ENCODE assay signal across 15 mouse cellular contexts in genomic region chr19:3654940-3655339, GRCm38 (mm10). TPM values are rescaled to one million over a fixed set of nuclear protein-coding genes. Genes with fewer than 3 reads are reported as not detected.
DNase-seq lines count a peak whose midpoint lies in the region; ATAC-seq and TF ChIP-seq lines count a peak whose summit lies in the region.
"Had no signal": no experiment of that assay in that cellular context is flagged by ENCODE, and none has a peak within 500 bp of the region (broad histone marks: within the 10 kb centered on the region; RNA-seq: fewer than 3 reads in every experiment).

No protein-coding gene starts in this region.

- no peak overlapping the region for H3K4me2 ChIP-seq in heart, embryonic 14.5 days (ENCODE audit: low read length)
- H3K4me2 ChIP-seq in liver, postnatal 0 days (ENCODE audit: low read depth, low read length): no peak overlapping the region
- no peak overlapping the region for H3K4me2 ChIP-seq in liver, embryonic 11.5 days
- H3K4me2 ChIP-seq: liver, embryonic 15.5 days; stomach, embryonic 15.5 days had no signal

- H3K27me3 ChIP-seq in heart, embryonic 14.5 days (ENCODE audit: control insufficient read depth, insufficient read depth, low read length): no peaks in the 10 kb centered on the region
- no peaks in the 10 kb centered on the region for H3K27me3 ChIP-seq in liver, postnatal 0 days (ENCODE audit: insufficient read depth, low read length)
- H3K27me3 ChIP-seq in liver, embryonic 11.5 days (replicated peaks; ENCODE audit: control insufficient read depth, insufficient read depth, low read length): no peaks in the 10 kb centered on the region
- H3K27me3 ChIP-seq: liver, embryonic 15.5 days; stomach, embryonic 15.5 days had no signal

- DNase-seq in heart, adult 18-20 months: no peak
- DNase-seq in liver, postnatal 0 days: no peak
- no peak for DNase-seq in liver, embryonic 11.5 days (ENCODE audit: low spot score)
- peak; percentile 58 for DNase-seq in thymus, postnatal 25 days
- DNase-seq in embryo, embryonic 9.5 days (ENCODE audit: extremely low spot score): no peak
- DNase-seq: cerebellum, postnatal 14 days; heart, postnatal 14 days; kidney, adult 9 months; midbrain, embryonic 14.5 days had no signal

- H3K9me3 ChIP-seq in heart, embryonic 14.5 days (ENCODE audit: control insufficient read depth, low read length): 0 out of 2 replicates have a peak, but pooled peaks cover 3% of the 10 kb centered on the region
- H3K9me3 ChIP-seq in liver, postnatal 0 days (ENCODE audit: low read length): no peaks in the 10 kb centered on the region; the same call in 1 of the 2 replicates
- H3K9me3 ChIP-seq in liver, embryonic 11.5 days (ENCODE audit: control insufficient read depth, low read length): peaks cover 5% of the 10 kb centered on the region; the same call in 1 of the 2 replicates
- H3K9me3 ChIP-seq: liver, embryonic 15.5 days; stomach, embryonic 15.5 days had no signal

- H3K4me1 ChIP-seq in heart, embryonic 14.5 days (ENCODE audit: control insufficient read depth in 2 of 2, insufficient read depth in 2 of 2, low read length in 2 of 2): peaks cover 2 to 10% of the 10 kb centered on the region in 2 experiments
- 0 out of 2 replicates have a peak, but pooled peaks cover 13% of the 10 kb centered on the region for H3K4me1 ChIP-seq in liver, postnatal 0 days (ENCODE audit: insufficient read depth)
- H3K4me1 ChIP-seq in liver, embryonic 11.5 days (replicated peaks; ENCODE audit: control insufficient read depth, insufficient read depth, low read length): peaks cover 12% of the 10 kb centered on the region; the same call in 1 of the 2 replicates

- peak; percentile 56 for TF ChIP-seq CTCF in liver, postnatal 0 days (IDR thresholded peaks at IDR 0.05; ENCODE audit: low read depth)

- peaks cover 46% of the 10 kb centered on the region for H3K36me3 ChIP-seq in heart, embryonic 14.5 days (ENCODE audit: control insufficient read depth, insufficient read depth, low read length)
- H3K36me3 ChIP-seq in liver, postnatal 0 days (replicated peaks; ENCODE audit: insufficient read depth, low read length): peaks cover 33% of the 10 kb centered on the region
- peaks cover 30% of the 10 kb centered on the region for H3K36me3 ChIP-seq in liver, embryonic 11.5 days (ENCODE audit: control insufficient read depth, insufficient read depth, low read length)

- peak overlapping the region; percentile 32 to 56; a peak in 1 of 4 replicates for H3K27ac ChIP-seq in heart, embryonic 14.5 days (replicated peaks in 1 of 2; ENCODE audit: control insufficient read depth in 1 of 2, insufficient read depth in 1 of 2, low read depth in 2 of 2, low read length in 2 of 2)
- H3K27ac ChIP-seq in liver, postnatal 0 days (ENCODE audit: low read depth): peak overlapping the region; percentile 11; the same call in 1 of the 2 replicates
- H3K27ac ChIP-seq in liver, embryonic 11.5 days (ENCODE audit: low read depth, low read length): no peak overlapping the region
- H3K27ac ChIP-seq: liver, embryonic 15.5 days; stomach, embryonic 15.5 days had no signal

- no peak for ATAC-seq in heart, embryonic 14.5 days (ENCODE audit: insufficient number of reproducible peaks, insufficient read depth, low FRiP score, low read depth)
- ATAC-seq in liver, postnatal 0 days: no peak
- no peak; the same call in 1 of the 2 replicates for ATAC-seq in liver, embryonic 11.5 days (replicated peaks; ENCODE audit: low FRiP score)
- peak; percentile 84 for ATAC-seq in common myeloid progenitor, adult 5-6 weeks (replicated peaks; ENCODE audit: low read depth, poor library complexity, severe bottlenecking)
- ATAC-seq in monocyte, adult 5-6 weeks (replicated peaks; ENCODE audit: insufficient number of reproducible peaks, low FRiP score, low TSS enrichment, poor library complexity, severe bottlenecking): no peak
- ATAC-seq: forebrain, embryonic 16.5 days had no signal

- no peak overlapping the region for H3K9ac ChIP-seq in heart, embryonic 14.5 days (ENCODE audit: low read length)
- no peak overlapping the region for H3K9ac ChIP-seq in liver, postnatal 0 days (replicated peaks)
- H3K9ac ChIP-seq in liver, embryonic 11.5 days (ENCODE audit: low read depth, low read length): no peak overlapping the region
- H3K9ac ChIP-seq: liver, embryonic 15.5 days; stomach, embryonic 15.5 days had no signal

- no peak for TF ChIP-seq EP300 in liver, postnatal 0 days (IDR thresholded peaks at IDR 0.05; ENCODE audit: low read depth)

- no peak overlapping the region for H3K4me3 ChIP-seq in heart, embryonic 14.5 days (ENCODE audit: control insufficient read depth in 1 of 2, insufficient read depth in 1 of 2, low read depth in 1 of 2, low read length in 2 of 2)
- no peak overlapping the region for H3K4me3 ChIP-seq in liver, postnatal 0 days (ENCODE audit: low read depth, low read length)
- no peak overlapping the region for H3K4me3 ChIP-seq in liver, embryonic 11.5 days (ENCODE audit: low read depth, low read length)
- H3K4me3 ChIP-seq: liver, embryonic 15.5 days; stomach, embryonic 15.5 days had no signal

- WGBS in heart, embryonic 14.5 days: 55% methylated on average over 4 of the region's 4 CpGs
- 26% methylated on average over 4 of the region's 4 CpGs for WGBS in liver, postnatal 0 days (ENCODE audit: insufficient replicate concordance)
- 62% methylated on average over 4 of the region's 4 CpGs for WGBS in liver, embryonic 11.5 days

RNA-seq across cellular contexts. Expression of gene Lrp5, which starts 31.4 kb away (rescaled TPM):
- 4.1 and 5.0 TPM in 2 replicates for polyA plus RNA-seq in heart, embryonic 14.5 days (2014; fragmentation: Nextera tagmentation; extraction: Ambion mirVana)
- total RNA-seq in heart, adult 18-20 months (2021): 10 to 100 TPM; 46.5 to 49.3 TPM
- 2.7 and 3.6 TPM in 2 replicates for polyA plus RNA-seq in liver, postnatal 0 days (2015; fragmentation: Nextera tagmentation; extraction: Ambion mirVana)
- polyA plus RNA-seq in liver, embryonic 11.5 days (2014; fragmentation: Nextera tagmentation; extraction: Ambion mirVana): 5.4 and 6.3 TPM in 2 replicates
- 14.2 and 18.9 TPM in 2 replicates for total RNA-seq in common myeloid progenitor, adult 5-6 weeks (2017)
- 10.1 to 17.6 TPM (median 14.0 TPM) in 3 replicates for total RNA-seq in monocyte, adult 5-6 weeks (2017)

RNA-seq across cellular contexts. Expression of gene 1810055G02Rik, which starts 53.2 kb away (rescaled TPM):
- 18.0 and 18.2 TPM in 2 replicates for polyA plus RNA-seq in heart, embryonic 14.5 days (2014; fragmentation: Nextera tagmentation; extraction: Ambion mirVana)
- 1 to 10 TPM; 5.5 to 8.3 TPM for total RNA-seq in heart, adult 18-20 months (2021)
- polyA plus RNA-seq in liver, postnatal 0 days (2015; fragmentation: Nextera tagmentation; extraction: Ambion mirVana): 48.2 and 52.7 TPM in 2 replicates
- polyA plus RNA-seq in liver, embryonic 11.5 days (2014; fragmentation: Nextera tagmentation; extraction: Ambion mirVana): 27.9 and 31.3 TPM in 2 replicates
- 1.2 and 4.7 TPM in 2 replicates for total RNA-seq in common myeloid progenitor, adult 5-6 weeks (2017)
- 3.8 to 9.4 TPM (median 9.1 TPM) in 3 replicates for total RNA-seq in monocyte, adult 5-6 weeks (2017)
